Mouse (Mus musculus) lung, adult 2 months (tissue): ENCODE data around the gene Ablim2.

Source experiments
- CTCF ChIP-seq: fragments of 200-500 bp; IDR thresholded peaks from 2 replicates; pipeline ENCODE4 v1.5.1; 2011; ENCODE audit warnings: mild to moderate bottlenecking, low read length, control low read depth; ENCODE audit not compliant: insufficient read depth
- POLR2A ChIP-seq: fragments of 200-500 bp; IDR thresholded peaks from 2 replicates; pipeline ENCODE4 v1.6.1; 2011; ENCODE audit warnings: low read depth, mild to moderate bottlenecking, control low read depth, low read length, borderline replicate concordance; ENCODE audit errors: extremely low read depth

- no peak for TF ChIP-seq CTCF
- no peak for TF ChIP-seq POLR2A
Observed at GRCm38 (mm10) chr5:35827856-35828255, 70.2 kb downstream of the Ablim2 start.
